Mouse (Mus musculus) thymus, postnatal 4 days (tissue): ENCODE data around the gene Sptbn2.
A peak's percentile ranks its signal among the peaks of the same experiment; 100 is the strongest.
"Not testable (repeated sequence)": the region's sequence is repeated elsewhere in the genome, so short reads cannot be mapped to it uniquely, and the experiment has no call there.

ENCODE experiments used
- DNase-seq: peaks from one replicate; pipeline ENCODE4 v3.0.0; 2021

Gene Sptbn2

GRCm38 (mm10) chr19:4729186-4729585, 18.2 kb downstream of the Sptbn2 start:
- DNase-seq: no peak

GRCm38 (mm10) chr19:4733052-4733451, 22.1 kb downstream of the Sptbn2 start:
- no peak for DNase-seq

DNA sequence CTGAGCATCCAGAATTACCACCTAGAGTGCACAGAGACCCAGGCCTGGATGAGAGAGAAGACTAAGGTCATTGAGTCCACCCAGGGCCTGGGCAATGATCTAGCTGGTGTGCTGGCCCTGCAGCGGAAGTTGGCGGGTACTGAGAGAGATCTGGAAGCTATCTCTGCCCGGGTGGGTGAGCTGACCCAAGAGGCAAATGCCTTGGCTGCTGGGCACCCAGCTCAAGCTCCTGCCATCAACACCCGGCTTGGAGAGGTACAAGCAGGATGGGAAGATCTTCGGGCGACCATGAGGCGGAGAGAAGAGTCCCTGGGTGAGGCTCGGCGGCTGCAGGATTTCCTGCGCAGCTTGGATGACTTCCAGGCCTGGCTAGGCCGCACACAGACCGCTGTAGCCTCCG, 26.9 kb downstream of the Sptbn2 start:
- no peak for DNase-seq

DNA sequence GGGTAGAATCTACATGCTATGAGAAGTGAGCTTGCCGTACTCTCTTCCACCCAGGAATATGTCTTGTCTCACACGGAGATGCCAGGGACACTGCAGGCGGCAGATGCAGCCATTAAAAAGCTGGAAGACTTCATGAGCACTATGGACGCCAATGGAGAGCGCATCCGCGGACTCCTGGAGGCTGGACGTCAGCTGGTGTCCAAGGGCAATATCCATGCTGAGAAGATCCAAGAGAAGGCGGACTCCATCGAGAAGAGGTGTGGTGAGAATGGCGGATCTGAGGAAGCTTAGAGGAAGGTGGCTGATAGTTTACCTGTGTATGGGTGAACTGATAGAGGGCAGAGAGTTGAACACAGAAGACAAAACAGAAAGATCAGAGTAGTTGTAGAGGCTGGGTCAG, 28.1 kb downstream of the Sptbn2 start:
- DNase-seq: no peak

DNA sequence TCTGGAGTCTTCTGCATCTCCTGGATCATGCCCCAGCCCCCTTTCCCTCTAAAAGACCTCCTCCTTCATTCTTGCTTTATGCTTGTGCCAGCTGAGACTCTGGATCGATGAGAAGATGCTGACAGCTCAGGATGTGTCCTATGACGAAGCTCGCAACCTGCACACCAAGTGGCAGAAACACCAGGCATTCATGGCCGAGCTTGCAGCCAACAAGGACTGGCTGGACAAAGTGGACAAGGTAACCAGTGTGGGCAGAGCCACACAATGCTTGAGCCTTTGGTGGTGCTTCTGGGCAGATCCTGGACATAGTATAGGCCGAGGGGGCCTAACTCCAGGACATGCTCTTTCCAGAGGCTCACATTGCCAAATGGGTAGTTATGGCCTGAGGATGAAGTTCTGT, 28.8 kb downstream of the Sptbn2 start:
- DNase-seq: no peak

DNA sequence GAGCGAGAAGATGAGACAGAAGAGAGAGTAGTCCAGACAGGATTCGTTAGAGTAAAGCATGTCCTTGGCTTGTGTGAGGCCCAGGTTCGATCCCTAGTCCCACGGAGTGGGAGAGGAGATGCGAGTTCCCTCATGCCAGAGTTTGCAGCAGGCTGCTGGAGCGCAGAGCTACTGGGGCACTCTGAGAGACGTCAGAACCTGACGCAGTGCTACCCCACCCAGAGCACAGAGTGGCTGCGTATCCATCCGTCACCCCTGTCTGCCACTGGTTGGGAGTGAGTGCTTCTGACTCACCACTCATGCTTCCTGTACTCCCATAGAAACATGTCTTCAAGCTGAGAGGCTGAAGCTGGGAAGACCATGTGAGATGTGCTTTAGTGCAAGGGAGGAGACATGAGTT, 30.5 kb downstream of the Sptbn2 start:
- no peak for DNase-seq

DNA sequence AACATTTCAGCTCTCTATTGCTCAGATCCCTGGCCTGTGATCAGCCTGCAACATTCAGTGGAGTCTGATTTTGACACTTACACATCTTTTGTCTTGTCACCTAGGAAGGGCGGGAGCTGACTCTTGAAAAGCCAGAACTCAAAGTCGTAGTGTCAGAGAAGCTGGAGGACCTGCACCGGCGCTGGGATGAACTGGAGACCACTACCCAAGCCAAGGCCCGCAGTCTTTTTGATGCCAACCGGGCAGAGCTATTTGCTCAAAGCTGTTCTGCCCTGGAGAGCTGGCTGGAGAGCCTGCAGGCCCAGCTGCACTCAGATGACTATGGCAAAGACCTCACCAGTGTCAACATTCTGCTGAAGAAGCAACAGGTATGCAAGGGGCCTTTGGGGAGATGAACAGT, 31.3 kb downstream of the Sptbn2 start:
- no peak for DNase-seq

DNA sequence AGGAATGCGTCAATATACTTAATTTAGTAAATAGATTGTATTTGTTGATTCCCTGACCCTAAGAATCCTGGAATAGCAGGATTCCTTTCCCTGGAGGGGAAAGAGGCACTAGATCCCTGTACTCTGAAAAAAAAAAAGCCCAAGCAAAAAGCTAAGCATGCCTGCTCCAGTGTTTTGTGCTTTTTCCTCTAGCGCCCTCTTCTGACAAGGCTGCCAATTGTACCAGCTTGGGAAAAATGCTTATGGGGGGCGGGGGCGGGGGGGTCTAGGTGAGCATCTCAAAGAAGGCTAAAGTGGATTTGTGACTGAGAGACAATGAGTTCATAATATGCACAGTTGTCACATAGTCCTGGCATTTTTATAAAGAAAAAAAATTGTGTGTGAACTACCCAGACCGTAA, 32.6 kb downstream of the Sptbn2 start:
- DNase-seq: peak; percentile 53

GRCm38 (mm10) chr19:4744026-4744425, 33.1 kb downstream of the Sptbn2 start:
- no peak for DNase-seq

GRCm38 (mm10) chr19:4745057-4745456, 34.1 kb downstream of the Sptbn2 start:
- no peak for DNase-seq

- DNase-seq: no peak
These were observed 34.7 kb downstream of the Sptbn2 start for GRCm38 (mm10) chr19:4745681-4746080.

DNA sequence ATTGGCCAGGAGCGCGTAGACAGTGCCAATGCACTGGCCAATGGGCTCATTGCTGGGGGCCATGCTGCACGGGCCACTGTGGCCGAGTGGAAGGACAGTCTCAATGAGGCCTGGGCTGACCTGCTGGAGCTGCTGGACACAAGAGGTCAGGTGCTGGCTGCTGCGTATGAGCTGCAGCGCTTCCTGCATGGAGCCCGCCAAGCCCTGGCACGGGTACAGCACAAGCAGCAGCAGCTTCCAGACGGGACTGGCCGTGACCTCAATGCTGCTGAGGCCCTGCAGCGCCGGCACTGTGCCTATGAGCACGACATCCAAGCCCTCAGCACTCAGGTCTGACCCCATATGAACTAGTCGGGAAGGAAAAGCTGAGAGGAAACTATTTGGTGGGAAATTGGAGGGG, 35.6 kb downstream of the Sptbn2 start:
- DNase-seq: no peak

- no peak for DNase-seq
These were observed 36.8 kb downstream of the Sptbn2 start for GRCm38 (mm10) chr19:4747631-4748312.

DNA sequence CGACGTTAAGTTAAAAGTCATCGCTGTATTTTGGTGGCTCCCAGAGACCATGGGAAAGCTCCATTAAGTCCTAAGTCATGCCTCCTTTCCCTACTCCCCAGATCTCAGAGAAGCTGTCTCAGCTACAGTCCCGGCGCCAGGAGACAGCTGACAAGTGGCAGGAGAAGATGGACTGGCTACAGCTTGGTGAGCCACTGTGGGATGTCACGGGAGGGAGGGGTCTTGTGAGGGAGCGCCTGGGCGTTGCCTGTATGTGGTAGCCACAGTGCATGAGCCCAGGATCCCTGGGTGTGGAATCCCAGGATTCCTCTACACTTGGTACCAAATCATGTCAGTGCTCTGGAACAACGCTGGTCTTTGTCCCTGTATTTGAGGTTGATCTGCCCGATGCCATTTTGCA, 37.5 kb downstream of the Sptbn2 start:
- no peak for DNase-seq

DNA sequence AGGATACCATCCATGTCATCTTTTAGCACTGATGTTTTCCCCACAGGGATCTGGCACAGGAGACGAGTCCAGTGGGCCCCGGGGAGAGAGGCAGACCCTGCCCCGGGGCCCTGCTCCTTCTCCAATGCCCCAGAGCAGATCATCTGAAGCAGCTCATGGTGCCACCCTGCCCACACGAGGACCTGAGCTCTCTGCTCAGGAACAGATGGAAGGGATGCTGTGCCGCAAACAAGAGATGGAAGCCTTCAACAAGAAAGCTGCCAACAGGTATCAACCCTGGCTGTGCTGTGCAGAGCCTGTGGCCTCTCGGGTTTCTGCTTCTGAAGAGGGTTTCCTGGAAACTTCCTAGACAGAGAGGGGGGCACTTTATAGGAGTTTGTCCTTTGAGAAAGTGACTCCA, 39.0 kb downstream of the Sptbn2 start:
- DNase-seq: no peak

DNA sequence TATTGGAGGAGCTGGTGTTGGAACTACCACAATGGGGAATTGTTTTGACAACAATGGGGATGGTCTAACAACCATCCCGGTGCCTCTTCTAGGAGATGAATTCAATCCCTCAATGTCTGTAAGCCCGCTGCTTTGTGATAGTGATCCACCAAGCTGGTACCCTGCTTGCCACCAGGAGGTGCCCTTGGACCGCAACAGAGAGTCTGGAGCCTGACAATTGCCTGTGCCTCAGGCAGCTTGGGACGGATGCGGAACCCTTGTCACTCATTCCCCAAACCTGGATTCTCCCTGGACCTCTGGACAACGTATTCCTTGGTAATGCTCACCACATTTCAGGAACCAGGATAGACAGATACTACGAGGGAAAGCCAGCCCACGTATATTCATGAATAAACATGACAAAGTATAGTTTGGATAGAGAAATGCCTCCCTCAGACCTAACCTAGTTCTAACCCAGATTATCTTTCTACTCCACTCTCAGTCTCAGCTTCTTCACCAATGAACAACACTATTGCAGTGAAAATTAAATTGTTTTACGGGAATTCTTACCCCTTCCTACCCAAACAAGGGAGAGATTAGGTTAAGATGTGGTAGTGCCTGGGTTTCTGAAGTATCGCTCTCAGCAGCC, 44.7 kb downstream of the Sptbn2 start:
- peak; percentile 95 for DNase-seq

DNA sequence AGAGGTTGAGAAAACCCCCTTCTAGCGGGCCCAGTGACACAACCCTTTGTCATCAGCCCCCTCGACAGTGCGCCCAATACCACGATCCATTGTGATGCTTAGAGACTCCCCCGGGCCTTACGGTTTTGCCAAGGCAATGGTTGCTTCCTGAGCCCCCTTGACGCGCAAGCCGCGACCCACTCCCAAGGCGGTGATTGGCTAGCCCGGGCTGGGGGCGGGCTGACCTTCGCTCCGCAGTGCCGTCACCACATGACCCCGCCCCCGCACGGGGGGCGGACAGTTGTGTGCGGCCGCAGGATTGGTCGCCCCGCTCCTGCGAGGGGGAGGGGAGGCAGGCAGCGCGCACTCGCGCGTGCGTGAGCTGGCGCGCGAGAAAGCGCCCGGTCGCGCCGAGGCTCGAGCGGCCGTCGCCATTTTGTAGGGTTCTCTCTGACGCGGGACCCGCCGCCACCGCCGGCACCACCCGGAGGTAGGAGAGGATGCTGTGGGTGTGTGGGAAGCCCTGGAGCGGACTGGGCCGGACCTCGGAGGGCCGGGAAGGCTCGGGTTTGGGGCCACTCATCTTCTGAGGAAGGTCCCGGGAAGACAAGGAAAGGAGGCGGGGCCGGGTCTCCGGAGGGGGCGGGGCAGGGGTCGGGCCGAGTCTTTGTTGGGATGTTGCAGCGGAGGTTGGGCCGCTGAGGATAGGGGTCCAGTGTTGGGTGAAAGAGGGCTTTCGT, 45.4 kb downstream of the Sptbn2 start, which contains the start of gene Rbm4b:
Rbm4b (plus strand) TSS at position 305 of the 719 bp plus-strand sequence.
- DNase-seq: peak; percentile 99

DNA sequence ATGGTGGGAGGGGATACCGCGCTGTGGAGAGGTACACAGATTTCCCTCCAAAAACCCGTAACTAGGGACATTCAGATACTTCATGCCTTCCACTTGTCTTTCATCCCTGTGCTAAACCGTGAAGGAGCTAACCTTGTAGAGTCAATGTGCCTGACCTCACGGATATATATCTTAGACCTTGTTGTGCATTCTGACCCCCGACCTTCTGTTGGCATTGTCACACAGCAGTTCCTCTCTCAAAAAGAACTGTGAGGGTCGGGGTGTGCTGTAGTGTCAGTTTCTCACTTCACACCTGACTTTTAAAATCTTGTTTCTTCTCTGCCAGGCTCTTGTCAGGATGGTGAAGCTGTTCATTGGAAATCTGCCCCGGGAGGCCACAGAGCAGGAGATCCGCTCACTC, 46.0 kb downstream of the Sptbn2 start:
- DNase-seq: no peak

GRCm38 (mm10) chr19:4760544-4760943, 49.6 kb downstream of the Sptbn2 start:
- DNase-seq: not testable (repeated sequence)

DNA sequence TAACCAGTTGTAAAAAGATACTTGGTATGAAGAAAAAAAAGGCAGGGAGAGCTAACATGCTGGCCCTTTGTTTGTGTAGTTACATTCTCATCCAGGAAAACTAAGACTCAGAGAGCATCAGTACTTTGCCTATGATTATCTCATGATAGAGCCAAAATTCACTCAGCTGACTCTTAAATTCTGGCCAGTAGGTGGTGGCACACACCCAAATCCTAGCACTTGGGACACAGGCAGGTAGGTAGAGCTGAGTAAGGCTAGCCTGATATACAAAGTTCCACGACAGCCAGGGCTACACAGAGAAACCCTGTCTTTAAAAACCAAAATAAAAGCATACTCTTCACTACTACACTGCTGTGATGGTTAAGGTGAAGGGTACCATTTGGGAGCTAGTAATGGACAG, 51.9 kb downstream of the Sptbn2 start:
- DNase-seq: no peak

- no peak for DNase-seq
These were observed 56.7 kb downstream of the Sptbn2 start for GRCm38 (mm10) chr19:4767507-4768148.

- DNase-seq: no peak
These were observed 61.8 kb downstream of the Sptbn2 start for GRCm38 (mm10) chr19:4772785-4773184.

DNA sequence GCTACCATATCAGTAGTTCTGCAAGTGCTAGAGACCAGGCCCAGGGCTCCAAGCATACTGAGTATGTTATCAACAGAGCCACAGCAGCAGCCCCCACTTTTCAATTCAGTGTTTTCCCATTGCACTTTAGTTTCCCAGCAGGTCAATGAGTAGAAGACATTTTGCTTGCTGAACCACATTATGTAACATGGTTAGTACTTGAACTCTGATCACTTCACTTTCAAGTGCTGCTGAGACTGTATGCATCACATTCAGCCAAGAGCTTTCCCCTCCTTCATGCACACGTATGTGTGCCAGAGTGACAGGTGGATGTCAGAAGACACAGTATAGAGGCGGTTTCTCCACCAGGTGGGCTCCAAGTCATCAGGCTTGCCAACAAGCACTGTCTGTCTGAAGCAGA, 71.9 kb downstream of the Sptbn2 start:
- no peak for DNase-seq

DNA sequence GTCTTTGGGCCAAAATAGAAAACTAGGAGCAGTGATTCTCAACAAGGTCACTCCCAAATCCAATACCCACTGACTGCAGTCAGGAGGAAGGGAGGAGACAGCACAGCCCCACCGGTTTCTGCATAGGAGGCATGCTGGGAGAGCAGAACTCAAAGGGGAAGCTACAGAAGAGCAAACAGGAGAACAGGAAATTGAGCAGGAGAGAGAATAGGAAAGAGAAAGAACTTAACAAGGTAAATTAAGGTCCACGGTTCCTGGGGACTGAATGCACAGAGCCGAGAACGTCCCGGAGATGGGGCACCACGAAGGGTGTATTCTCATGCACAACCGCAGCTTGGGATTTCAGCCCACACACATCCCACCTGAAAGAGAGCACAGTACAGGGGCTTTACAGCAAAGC, 74.2 kb downstream of the Sptbn2 start:
- DNase-seq: no peak
